Mouse (Mus musculus) liver, embryonic 12.5 days (tissue): ENCODE data around the gene Abtb2. TPM values are rescaled to one million over a fixed set of nuclear protein-coding genes. Genes with fewer than 3 reads are reported as not detected.
"Not testable (repeated sequence)": the region's sequence is repeated elsewhere in the genome, so short reads cannot be mapped to it uniquely, and the experiment has no call there.

ENCODE experiments used
- ATAC-seq: fragments of 200-750 bp; cut with Nextera tagmentation; 2 replicates; pipeline ENCODE4 v1.8.0; 2017; ENCODE audit warnings: moderate number of reproducible peaks, mild to moderate bottlenecking, moderate library complexity
- H3K27ac ChIP-seq: fragments of 300-500 bp; sonication (generic); 2 replicates; pipeline ENCODE4 v1.5.1; 2016; ENCODE audit warnings: mild to moderate bottlenecking
- H3K27me3 ChIP-seq: fragments of 300-500 bp; sonication (generic); replicated peaks from 2 replicates; pipeline ENCODE4 v1.6.1; 2016; ENCODE audit warnings: mild to moderate bottlenecking, moderate library complexity
- H3K36me3 ChIP-seq: fragments of 300-500 bp; sonication (generic); 2 replicates; pipeline ENCODE4 v1.6.1; 2016; ENCODE audit warnings: mild to moderate bottlenecking, moderate library complexity
- H3K4me1 ChIP-seq: fragments of 300-500 bp; sonication (generic); 2 replicates; pipeline ENCODE4 v1.6.1; 2016
- H3K4me2 ChIP-seq: fragments of 300-500 bp; sonication (generic); 2 replicates; pipeline ENCODE4 v1.6.1; 2016; ENCODE audit warnings: mild to moderate bottlenecking, moderate library complexity
- H3K4me3 ChIP-seq: fragments of 300-500 bp; sonication (generic); 2 replicates; pipeline ENCODE4 v1.5.1; 2016; ENCODE audit warnings: mild to moderate bottlenecking, moderate library complexity
- H3K9ac ChIP-seq: fragments of 300-500 bp; sonication (generic); 2 replicates; pipeline ENCODE4 v1.6.1; 2016; ENCODE audit warnings: mild to moderate bottlenecking, moderate library complexity
- H3K9me3 ChIP-seq: fragments of 300-500 bp; sonication (generic); replicated peaks from 2 replicates; pipeline ENCODE4 v1.6.1; 2016; ENCODE audit warnings: mild to moderate bottlenecking, moderate library complexity
- WGBS: fragments of 180-500 bp; shearing (Covaris S2); methylation state at CpG from one replicate; pipeline ENCODE4 v1.1.7; 2016; ENCODE audit not compliant: insufficient replicate concordance; 5-methylcytosine and 5-hydroxymethylcytosine counted together
- polyA plus RNA-seq: library from polyadenylated mRNA; unstranded; fragments of >200 nt; fragmentation: Nextera tagmentation; extraction: Ambion mirVana; gene quantifications from 2 replicates; pipeline ENCODE4 v1.2.1, GENCODE M21; 2016

Gene Abtb2
- polyA plus RNA-seq = 4.1 and 4.5 TPM in 2 replicates

DNA sequence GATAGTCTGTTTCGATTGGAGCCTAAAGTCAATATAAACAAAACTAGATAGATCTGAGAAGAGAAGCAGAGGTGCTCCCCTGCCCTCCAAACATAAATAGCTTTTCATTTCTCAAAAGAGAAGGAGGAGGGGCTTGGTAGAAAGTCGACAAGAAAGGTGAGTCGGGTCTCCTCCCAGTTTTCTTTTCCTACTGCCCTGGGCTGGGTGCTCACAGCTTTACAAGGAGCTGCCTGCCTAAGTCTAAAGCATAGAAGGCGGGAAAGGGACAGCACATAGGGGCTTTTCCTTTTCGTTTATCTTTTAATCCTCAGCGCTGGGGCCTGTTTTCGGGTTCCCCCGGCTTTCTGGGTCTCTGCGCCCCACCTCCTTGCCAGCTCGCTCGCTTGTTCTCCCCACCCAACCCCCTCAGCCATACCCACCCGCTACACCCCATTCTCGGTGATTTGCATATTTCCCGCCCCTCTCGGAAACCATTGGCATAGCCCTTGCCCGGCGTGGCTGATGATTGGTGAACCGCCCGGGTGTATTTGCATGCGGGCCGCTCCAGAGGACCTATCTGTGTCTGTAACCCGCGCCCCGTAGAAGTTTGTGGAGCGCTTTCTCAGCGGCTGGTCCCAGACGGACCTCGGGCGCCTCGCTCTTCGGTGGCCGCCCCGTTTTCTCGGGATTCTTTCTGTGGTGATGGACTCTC lies at the start of gene Abtb2:
Gene Abtb2 (plus strand): TSS at position 579 of the 691 bp plus-strand sequence.
- H3K4me3 ChIP-seq = peak within 1 kb of the TSS; percentile 66
- peaks cover 81% of the 10 kb centered on the region for H3K27me3 ChIP-seq
- peak within 1 kb of the TSS; percentile 97 for H3K4me2 ChIP-seq
- no peaks in the 10 kb centered on the region for H3K9me3 ChIP-seq
- H3K36me3 ChIP-seq = no peaks in the 10 kb centered on the region
- peaks cover 53% of the 10 kb centered on the region for H3K4me1 ChIP-seq
- H3K27ac ChIP-seq = peak within 1 kb of the TSS; percentile 82
- peak within 1 kb of the TSS; percentile 71 for H3K9ac ChIP-seq
- under 1% methylated on average over 34 of the region's 34 CpGs for WGBS
- peak; percentile 98 for ATAC-seq

- Histone ChIP-seq H3K36me3 (no peaks in the 10 kb centered on the region), H3K4me1 (no peaks in the 10 kb centered on the region), H3K9me3 (no peaks in the 10 kb centered on the region), H3K9ac (no peak overlapping the region), H3K4me2 (no peak overlapping the region), H3K4me3 (no peak overlapping the region), H3K27me3 (no peaks in the 10 kb centered on the region), H3K27ac (no peak overlapping the region)
- ATAC-seq = no peak
- WGBS = 55% methylated on average over 1 of the region's 1 CpGs
These were observed 49.6 kb upstream of the Abtb2 start for GRCm38 (mm10) chr2:103516472-103516871.

- ATAC-seq = no peak
- Histone ChIP-seq H3K4me3 (no peak overlapping the region), H3K4me1 (no peaks in the 10 kb centered on the region), H3K27ac (no peak overlapping the region), H3K9ac (no peak overlapping the region), H3K36me3 (no peaks in the 10 kb centered on the region), H3K4me2 (no peak overlapping the region), H3K9me3 (no peaks in the 10 kb centered on the region), H3K27me3 (no peaks in the 10 kb centered on the region)
- 74% methylated on average over 1 of the region's 1 CpGs for WGBS
These were observed 40.5 kb upstream of the Abtb2 start for GRCm38 (mm10) chr2:103525596-103525995.

- Histone ChIP-seq H3K9ac (no peak overlapping the region), H3K27ac (no peak overlapping the region), H3K4me1 (no peaks in the 10 kb centered on the region), H3K4me3 (no peak overlapping the region), H3K4me2 (no peak overlapping the region), H3K36me3 (no peaks in the 10 kb centered on the region), H3K27me3 (0 out of 2 replicates have a peak, but pooled peaks cover 4% of the 10 kb centered on the region), H3K9me3 (no peaks in the 10 kb centered on the region)
- no peak for ATAC-seq
- 2% methylated on average over 2 of the region's 2 CpGs for WGBS
These were observed 19.0 kb upstream of the Abtb2 start for GRCm38 (mm10) chr2:103547132-103547531.

GRCm38 (mm10) chr2:103550301-103550700 lies 15.8 kb upstream of the Abtb2 start:
- not testable (repeated sequence) for H3K4me3 ChIP-seq, H3K4me1 ChIP-seq, H3K9ac ChIP-seq, H3K27ac ChIP-seq, H3K4me2 ChIP-seq, ATAC-seq, H3K9me3 ChIP-seq, H3K36me3 ChIP-seq
- H3K27me3 ChIP-seq = peaks cover 13% of the 10 kb centered on the region; the same call in 1 of the 2 replicates
- WGBS = 59% methylated on average over 2 of the region's 2 CpGs

DNA sequence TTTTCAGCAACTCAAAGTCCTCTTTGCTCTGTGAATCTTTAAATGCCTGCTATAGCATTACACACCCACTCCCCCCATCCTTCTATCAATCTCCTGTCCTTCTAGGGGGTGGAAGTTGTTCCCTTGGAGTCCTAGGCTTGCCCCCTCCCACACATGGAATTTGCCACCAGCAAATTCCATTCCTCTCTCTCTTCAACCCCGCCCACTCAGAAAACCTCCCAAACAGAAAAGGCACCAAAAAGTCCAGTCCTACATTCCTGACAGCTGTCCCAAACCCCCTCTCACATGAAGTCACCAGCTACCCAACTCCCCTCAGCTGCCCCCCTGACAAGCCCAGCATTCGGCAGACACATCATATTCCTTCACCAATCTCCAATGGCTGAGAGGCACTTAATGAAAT lies 12.1 kb upstream of the Abtb2 start:
- no peak overlapping the region for H3K4me2 ChIP-seq
- no peaks in the 10 kb centered on the region for H3K4me1 ChIP-seq
- no peak overlapping the region for H3K9ac ChIP-seq
- H3K27me3 ChIP-seq = peaks cover 41% of the 10 kb centered on the region; the same call in 1 of the 2 replicates
- 44% methylated on average over 2 of the region's 2 CpGs for WGBS
- H3K27ac ChIP-seq = no peak overlapping the region
- no peaks in the 10 kb centered on the region for H3K9me3 ChIP-seq
- H3K4me3 ChIP-seq = no peak overlapping the region
- ATAC-seq = no peak
- no peaks in the 10 kb centered on the region for H3K36me3 ChIP-seq

DNA sequence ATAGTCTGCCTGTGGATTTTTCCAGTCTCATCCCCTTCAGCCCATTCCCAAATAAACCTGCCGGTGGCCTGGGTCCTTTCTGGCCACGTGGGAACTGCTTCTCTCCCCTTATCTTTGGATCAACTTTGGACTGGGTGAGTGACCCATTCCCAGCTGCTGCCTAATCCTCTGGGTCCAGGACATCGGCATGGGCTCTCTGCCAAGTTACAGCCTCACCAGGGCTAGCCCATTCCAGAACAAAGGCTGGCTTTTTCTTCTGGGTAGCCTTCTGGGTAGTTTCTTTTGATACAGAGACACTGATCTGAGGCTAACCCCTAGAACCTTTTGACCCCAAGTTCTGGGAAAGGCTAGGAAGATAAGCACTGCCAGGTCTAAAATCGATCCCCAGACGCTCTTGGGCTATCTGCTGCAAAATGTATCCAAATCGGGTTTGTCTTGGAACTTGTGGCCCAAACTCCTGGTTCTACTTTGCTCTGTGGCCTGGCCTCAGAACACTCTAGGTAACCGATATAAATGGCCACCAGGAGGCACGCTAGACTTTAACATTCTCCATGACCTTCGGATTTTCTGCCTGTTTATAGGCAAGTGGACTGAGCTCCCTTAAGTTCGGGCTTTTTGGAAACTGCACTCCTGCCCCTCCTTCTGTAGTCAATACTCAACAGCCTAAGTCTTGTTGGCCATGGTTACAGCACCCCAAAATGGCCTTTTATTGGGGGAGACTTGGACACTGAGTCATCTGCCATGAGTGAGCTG lies 9.8 kb upstream of the Abtb2 start:
- ATAC-seq = no peak

DNA sequence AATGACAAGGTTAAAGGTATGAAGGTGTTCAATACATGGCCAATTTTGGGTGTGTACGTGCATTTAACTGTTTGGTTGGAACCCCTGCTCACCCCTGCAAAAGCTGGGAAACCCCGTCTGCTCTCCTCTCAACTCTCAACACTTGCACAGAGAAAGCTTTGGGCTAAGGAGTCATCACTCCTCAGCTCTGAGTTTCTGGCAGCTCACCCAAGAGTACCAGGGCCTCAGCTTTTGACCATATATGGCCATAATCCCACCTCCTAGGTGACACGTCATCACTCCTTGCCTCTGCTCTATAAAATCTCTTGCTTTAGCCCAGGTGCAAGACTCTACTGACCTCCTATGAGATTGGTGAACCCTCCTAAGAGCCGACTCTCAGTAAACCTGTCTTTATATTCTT lies 5.2 kb upstream of the Abtb2 start:
- Histone ChIP-seq H3K9me3 (no peaks in the 10 kb centered on the region), H3K27ac (no peak overlapping the region), H3K36me3 (no peaks in the 10 kb centered on the region), H3K4me1 (peaks cover 13% of the 10 kb centered on the region), H3K9ac (no peak overlapping the region), H3K4me3 (no peak overlapping the region), H3K4me2 (no peak overlapping the region), H3K27me3 (peaks cover 59% of the 10 kb centered on the region)
- 54% methylated on average over 4 of the region's 4 CpGs for WGBS
- no peak for ATAC-seq

More for the DNA sequence above, 9.8 kb upstream of the Abtb2 start:
- no peak overlapping the region for H3K27ac ChIP-seq
- no peaks in the 10 kb centered on the region for H3K9me3 ChIP-seq
- WGBS = 46% methylated on average over 10 of the region's 10 CpGs
- H3K36me3 ChIP-seq = no peaks in the 10 kb centered on the region
- H3K4me3 ChIP-seq = no peak overlapping the region
- no peaks in the 10 kb centered on the region for H3K4me1 ChIP-seq
- no peak overlapping the region for H3K9ac ChIP-seq
- H3K4me2 ChIP-seq = no peak overlapping the region
- peaks cover 42% of the 10 kb centered on the region; the same call in 1 of the 2 replicates for H3K27me3 ChIP-seq

DNA sequence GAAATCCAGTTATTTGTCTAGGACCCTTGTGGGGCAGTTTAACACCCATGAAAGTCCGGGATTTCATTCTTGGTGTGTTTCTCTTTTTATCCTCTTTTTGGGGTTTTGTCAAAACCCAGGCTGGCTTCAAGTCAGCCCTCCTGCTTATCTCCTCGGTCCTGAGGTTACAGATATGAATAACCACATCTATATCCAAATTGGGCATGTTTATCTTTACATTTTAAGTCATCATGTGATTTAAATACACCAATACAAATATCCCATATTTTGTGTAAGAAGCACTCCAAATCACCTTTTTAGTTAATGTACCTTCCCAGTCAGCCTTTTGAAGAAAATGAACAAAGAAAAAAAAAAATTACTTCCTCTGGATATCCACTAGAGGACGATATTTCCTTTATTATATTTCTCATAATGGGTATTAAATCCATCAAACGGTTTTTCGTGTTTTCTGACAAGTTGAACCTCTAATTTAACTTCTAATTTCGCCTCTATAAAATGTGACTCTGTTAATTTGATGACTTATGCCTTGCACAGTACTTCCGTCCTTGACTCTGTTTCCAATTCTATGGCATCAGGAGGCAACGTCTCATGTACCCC lies 1.6 kb upstream of the Abtb2 start:
- H3K4me2 ChIP-seq = peak overlapping the region; percentile 97
- no peak overlapping the region for H3K27ac ChIP-seq
- peaks cover 69% of the 10 kb centered on the region for H3K27me3 ChIP-seq
- H3K9me3 ChIP-seq = no peaks in the 10 kb centered on the region
- no peaks in the 10 kb centered on the region for H3K36me3 ChIP-seq
- 14% methylated on average over 8 of the region's 8 CpGs for WGBS
- no peak for ATAC-seq
- H3K9ac ChIP-seq = no peak overlapping the region
- peaks cover 46% of the 10 kb centered on the region for H3K4me1 ChIP-seq
- H3K4me3 ChIP-seq = peak overlapping the region; percentile 66; the same call in 1 of the 2 replicates

DNA sequence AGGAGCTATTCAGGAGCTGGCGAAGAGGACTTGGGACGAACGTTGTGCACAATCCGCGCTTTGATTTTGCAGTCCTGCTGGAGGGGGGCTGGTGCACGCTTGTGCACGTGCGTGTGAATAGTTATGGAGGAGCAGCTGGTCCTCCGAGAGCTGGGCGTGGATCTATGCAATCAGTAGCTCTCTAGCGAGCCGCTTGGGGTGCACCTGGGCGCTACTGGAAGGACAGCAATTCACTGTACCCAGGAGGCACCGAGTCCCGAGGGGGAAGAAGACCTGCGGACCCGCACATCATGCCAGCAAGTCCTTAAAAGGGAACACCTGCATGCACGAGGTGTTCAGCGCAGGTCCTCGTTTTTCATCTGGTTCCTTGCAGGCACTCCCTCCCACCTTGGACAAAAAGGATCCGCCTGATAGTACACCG lies 929 bp upstream of the Abtb2 start:
- Histone ChIP-seq H3K9ac (peak overlapping the region; percentile 58), H3K27ac (no peak overlapping the region), H3K4me2 (peak overlapping the region; percentile 97), H3K27me3 (peaks cover 76% of the 10 kb centered on the region), H3K4me3 (peak overlapping the region; percentile 66), H3K4me1 (peaks cover 52% of the 10 kb centered on the region), H3K9me3 (no peaks in the 10 kb centered on the region), H3K36me3 (no peaks in the 10 kb centered on the region)
- 3% methylated on average over 22 of the region's 22 CpGs for WGBS
- ATAC-seq = no peak

DNA sequence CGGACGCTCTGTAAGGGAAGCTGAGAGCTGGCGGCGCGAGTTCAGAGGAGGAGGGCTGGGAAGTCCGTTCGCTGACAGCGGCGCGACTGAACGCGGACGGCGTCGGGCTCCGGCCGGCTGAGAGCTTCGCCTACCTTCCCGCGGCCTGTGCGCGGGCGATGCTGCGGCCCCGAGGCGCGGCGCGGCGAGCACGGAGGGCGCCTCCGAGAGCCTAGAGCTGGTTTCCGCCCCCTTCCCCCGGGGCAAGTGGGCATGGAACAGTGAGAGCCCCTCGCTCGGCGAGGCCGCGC lies 258 bp downstream of the Abtb2 start:
- under 1% methylated on average over 40 of the region's 40 CpGs for WGBS
- H3K27ac ChIP-seq = peak overlapping the region; percentile 82
- peaks cover 55% of the 10 kb centered on the region for H3K4me1 ChIP-seq
- peak overlapping the region; percentile 97 for H3K4me2 ChIP-seq
- peak overlapping the region; percentile 66 for H3K4me3 ChIP-seq
- H3K9ac ChIP-seq = peak overlapping the region; percentile 71
- H3K27me3 ChIP-seq = peaks cover 84% of the 10 kb centered on the region
- no peaks in the 10 kb centered on the region for H3K9me3 ChIP-seq
- ATAC-seq = peak; percentile 73
- H3K36me3 ChIP-seq = no peaks in the 10 kb centered on the region
